ENCODE assay signal across 13 mouse cellular contexts in genomic region chr6:114141481-114141880, GRCm38 (mm10). TPM values are rescaled to one million over a fixed set of nuclear protein-coding genes. Genes with fewer than 3 reads are reported as not detected.
"Had no signal": no experiment of that assay in that cellular context is flagged by ENCODE, and none has a peak within 500 bp of the region (broad histone marks: within the 10 kb centered on the region; RNA-seq: fewer than 3 reads in every experiment).

No protein-coding gene starts in this region.

- DNase-seq: retina, postnatal 1 day; right cerebral cortex, adult 18-20 months; right cerebral cortex, postnatal 14 days; right cerebral cortex, postnatal 25 days; right cerebral cortex, postnatal 4 days; spleen, adult 18-20 months; thymus, adult 18-20 months; thymus, adult 2 months; thymus, postnatal 14 days; thymus, postnatal 25 days; thymus, postnatal 36 days; thymus, postnatal 4 days had no signal

RNA-seq across cellular contexts. Expression of gene Slc6a11, which starts 10.4 kb away (rescaled TPM):
- total RNA-seq: neutrophil, adult 5-6 weeks had no signal
